Mouse (Mus musculus) kidney, postnatal 0 days (tissue): ENCODE data around the gene Ttll1. TPM values are rescaled to one million over a fixed set of nuclear protein-coding genes. Genes with fewer than 3 reads are reported as not detected.
"Not testable (repeated sequence)": the region's sequence is repeated elsewhere in the genome, so short reads cannot be mapped to it uniquely, and the experiment has no call there.

Source experiments
- ATAC-seq: fragments of 200-750 bp; cut with Nextera tagmentation; replicated peaks from 2 replicates; pipeline ENCODE4 v1.8.0; 2017; ENCODE audit warnings: low read depth, moderate number of reproducible peaks, moderate TSS enrichment, moderate library complexity; ENCODE audit not compliant: low FRiP score
- DNase-seq: peaks from one replicate; pipeline ENCODE4 v3.0.0-alpha.2; 2016; ENCODE audit warnings: low spot score
- H3K27ac ChIP-seq: fragments of 300-500 bp; sonication (generic); 2 replicates; pipeline ENCODE4 v1.5.1; 2014; ENCODE audit warnings: mild to moderate bottlenecking
- H3K27me3 ChIP-seq: fragments of 300-500 bp; sonication (generic); 2 replicates; pipeline ENCODE4 v1.6.1; 2014; ENCODE audit warnings: low read length, mixed read lengths; ENCODE audit not compliant: insufficient read depth
- H3K36me3 ChIP-seq: fragments of 300-500 bp; sonication (generic); 2 replicates; pipeline ENCODE4 v1.6.1; 2014; ENCODE audit warnings: low read length, mixed read lengths; ENCODE audit not compliant: insufficient read depth
- H3K4me1 ChIP-seq: fragments of 300-500 bp; sonication (generic); replicated peaks from 2 replicates; pipeline ENCODE4 v1.6.1; 2014; ENCODE audit warnings: antibody characterized with exemption, low read length, mixed read lengths; ENCODE audit not compliant: insufficient read depth
- H3K4me2 ChIP-seq: fragments of 300-500 bp; sonication (generic); 2 replicates; pipeline ENCODE4 v1.6.1; 2014; ENCODE audit warnings: mild to moderate bottlenecking, low read length, moderate library complexity, mixed read lengths
- H3K4me3 ChIP-seq: fragments of 300-500 bp; sonication (generic); replicated peaks from 2 replicates; pipeline ENCODE4 v1.5.1; 2014; ENCODE audit warnings: low read depth, low read length
- H3K9ac ChIP-seq: fragments of 300-500 bp; sonication (generic); 2 replicates; pipeline ENCODE4 v1.6.1; 2014; ENCODE audit warnings: low read depth, low read length
- H3K9me3 ChIP-seq: fragments of 300-500 bp; sonication (generic); replicated peaks from 2 replicates; pipeline ENCODE4 v1.6.1; 2016; ENCODE audit warnings: low read length, inconsistent platforms, mixed read lengths
- CTCF ChIP-seq: IDR thresholded peaks from 2 replicates; pipeline ENCODE4 v1.5.1; 2016; ENCODE audit warnings: antibody characterized with exemption, low read depth, mild to moderate bottlenecking, moderate library complexity
- WGBS: fragments of 180-500 bp; shearing (Covaris S2); extraction: QIAGEN DNeasy Blood & Tissue Kit; methylation state at CpG from one replicate; pipeline ENCODE4 v1.1.7; 2014; 5-methylcytosine and 5-hydroxymethylcytosine counted together
- polyA plus RNA-seq: library from polyadenylated mRNA; unstranded; fragments of >200 nt; fragmentation: Nextera tagmentation; extraction: Ambion mirVana; gene quantifications from 2 replicates; pipeline ENCODE4 v1.2.1, GENCODE M21; 2015

The Ttll1 gene
- polyA plus RNA-seq, 1 experiment from 2014 or later, result 16.6 TPM

GRCm38 (mm10) chr15:83518215-83519048 lies 7.7 kb upstream of the Ttll1 start:
- 28% methylated on average over 20 of the region's 20 CpGs for WGBS
- no peak overlapping the region for H3K27ac ChIP-seq
- TF ChIP-seq CTCF, result peak; percentile 88
- 0 out of 2 replicates have a peak, but pooled peaks cover 6% of the 10 kb centered on the region for H3K4me1 ChIP-seq
- no peaks in the 10 kb centered on the region for H3K9me3 ChIP-seq
- peak; percentile 89 for DNase-seq
- no peaks in the 10 kb centered on the region for H3K27me3 ChIP-seq
- H3K36me3 ChIP-seq, result no peaks in the 10 kb centered on the region
- H3K4me3 ChIP-seq, result no peak overlapping the region
- H3K9ac ChIP-seq, result no peak overlapping the region
- peak overlapping the region; percentile 32; the same call in 1 of the 2 replicates for H3K4me2 ChIP-seq
- ATAC-seq, result peak; percentile 62; the same call in 1 of the 2 replicates

DNA sequence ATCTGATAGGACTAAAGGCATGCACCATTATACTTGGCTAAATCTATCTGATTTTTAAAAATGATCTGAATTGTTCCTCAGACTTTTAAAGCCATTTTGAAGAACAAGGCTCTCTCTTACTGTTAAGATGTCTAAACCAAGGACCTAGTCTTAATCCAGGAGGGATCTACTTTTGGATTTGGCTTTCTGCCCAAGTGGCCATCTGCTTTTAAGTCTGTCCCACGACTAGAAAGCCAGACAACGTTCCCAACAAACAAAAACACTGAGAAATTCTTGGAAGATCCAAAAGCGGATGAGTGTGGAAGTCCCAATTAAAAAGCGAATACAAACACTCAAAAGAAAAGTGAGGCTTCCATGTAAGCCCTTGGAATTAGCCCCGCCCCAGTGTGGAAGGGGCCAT lies 4.3 kb upstream of the Ttll1 start:
- WGBS, result 75% methylated on average over 5 of the region's 5 CpGs
- H3K4me3 ChIP-seq, result no peak overlapping the region
- H3K9me3 ChIP-seq, result no peaks in the 10 kb centered on the region
- no peaks in the 10 kb centered on the region for H3K27me3 ChIP-seq
- 0 out of 2 replicates have a peak, but pooled peaks cover 6% of the 10 kb centered on the region for H3K4me1 ChIP-seq
- DNase-seq (no peak), ATAC-seq (no peak)
- no peak overlapping the region for H3K9ac ChIP-seq
- no peaks in the 10 kb centered on the region for H3K36me3 ChIP-seq
- H3K4me2 ChIP-seq, result no peak overlapping the region
- TF ChIP-seq CTCF, result no peak
- no peak overlapping the region for H3K27ac ChIP-seq

GRCm38 (mm10) chr15:83512489-83513281 lies 2.0 kb upstream of the Ttll1 start:
- TF ChIP-seq CTCF, result no peak
- H3K27ac ChIP-seq, result no peak overlapping the region
- H3K9me3 ChIP-seq, result no peaks in the 10 kb centered on the region
- ATAC-seq (no peak), DNase-seq (no peak)
- no peak overlapping the region for H3K4me2 ChIP-seq
- 67% methylated on average over 13 of the region's 13 CpGs for WGBS
- H3K36me3 ChIP-seq, result no peaks in the 10 kb centered on the region
- H3K9ac ChIP-seq, result no peak overlapping the region
- no peaks in the 10 kb centered on the region for H3K4me1 ChIP-seq
- no peaks in the 10 kb centered on the region for H3K27me3 ChIP-seq
- H3K4me3 ChIP-seq, result no peak overlapping the region

DNA sequence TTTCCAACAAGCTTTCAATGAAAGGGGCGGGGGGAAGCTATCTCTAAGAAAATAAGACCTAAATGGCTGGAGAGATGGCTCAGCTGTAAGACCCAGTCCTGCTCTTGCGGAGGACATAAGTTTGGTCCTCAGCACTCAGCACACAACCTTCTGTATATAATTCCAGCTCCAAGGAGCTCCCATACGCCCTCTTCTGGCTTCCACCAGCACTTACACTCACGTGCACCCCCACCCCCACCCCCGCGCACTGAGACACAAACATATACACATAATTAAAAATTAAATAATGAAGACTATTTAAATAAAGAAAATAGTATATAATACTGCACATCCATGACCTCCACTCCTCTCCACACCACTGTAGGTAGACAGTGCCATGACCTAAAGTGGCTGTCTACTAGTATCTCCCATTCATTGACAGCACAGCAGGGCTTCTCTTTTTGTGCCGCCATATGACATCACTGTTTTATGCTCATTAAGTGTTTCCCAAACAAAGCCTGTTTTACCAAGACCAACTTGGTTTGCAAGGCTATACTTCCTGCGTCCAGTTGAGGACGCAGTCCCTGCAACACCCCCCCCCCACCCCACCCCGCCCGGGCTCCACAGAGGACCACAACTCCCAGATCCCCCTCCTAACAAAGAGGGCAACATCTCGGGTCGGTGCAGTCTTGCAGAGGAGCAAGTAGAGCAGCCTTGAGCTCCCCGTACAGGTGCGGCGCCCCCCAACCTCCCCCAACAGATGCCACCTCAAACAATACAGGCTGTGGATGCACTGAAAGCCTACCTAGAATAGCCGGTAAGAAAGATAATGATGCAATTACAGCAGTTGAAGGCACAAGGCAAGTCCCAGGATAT lies 516 bp downstream of the Ttll1 start:
- Histone ChIP-seq H3K4me2 (peak overlapping the region; percentile 88), H3K9me3 (no peaks in the 10 kb centered on the region), H3K27ac (no peak overlapping the region), H3K27me3 (no peaks in the 10 kb centered on the region), H3K9ac (peak overlapping the region; percentile 38; the same call in 1 of the 2 replicates), H3K36me3 (no peaks in the 10 kb centered on the region), H3K4me1 (no peaks in the 10 kb centered on the region), H3K4me3 (peak overlapping the region; percentile 40)
- TF ChIP-seq CTCF, result no peak
- DNase-seq (no peak), ATAC-seq (peak; percentile 52; the same call in 1 of the 2 replicates)
- 24% methylated on average over 17 of the region's 17 CpGs for WGBS

- 81% methylated on average over 6 of the region's 6 CpGs for WGBS
- not testable (repeated sequence) for H3K27ac ChIP-seq, H3K9me3 ChIP-seq, H3K4me2 ChIP-seq, H3K4me3 ChIP-seq, H3K9ac ChIP-seq, H3K27me3 ChIP-seq, ATAC-seq, H3K4me1 ChIP-seq, DNase-seq
- H3K36me3 ChIP-seq, result peaks cover 17% of the 10 kb centered on the region; the same call in 1 of the 2 replicates
Measured at GRCm38 (mm10) chr15:83501483-83501882, 9.2 kb downstream of the Ttll1 start.

GRCm38 (mm10) chr15:83500352-83500751 lies 10.3 kb downstream of the Ttll1 start:
- Histone ChIP-seq H3K27ac (no peak overlapping the region), H3K36me3 (peaks cover 19% of the 10 kb centered on the region)
- peak; percentile 62 for TF ChIP-seq CTCF

More at GRCm38 (mm10) chr15:83500352-83500751, 10.3 kb downstream of the Ttll1 start:
- H3K27me3 ChIP-seq, result no peaks in the 10 kb centered on the region
- no peak for ATAC-seq
- 67% methylated on average over 3 of the region's 3 CpGs for WGBS
- H3K4me3 ChIP-seq, result no peak overlapping the region
- no peak for DNase-seq
- H3K4me2 ChIP-seq, result no peak overlapping the region
- H3K4me1 ChIP-seq, result no peaks in the 10 kb centered on the region
- H3K9ac ChIP-seq, result no peak overlapping the region
- H3K9me3 ChIP-seq, result no peaks in the 10 kb centered on the region
